Mouse (Mus musculus) limb, embryonic 15.5 days (tissue): ENCODE data around the gene Eif3b. TPM values are rescaled to one million over a fixed set of nuclear protein-coding genes. Genes with fewer than 3 reads are reported as not detected.

Source experiments
- ATAC-seq: fragments of 200-750 bp; cut with Nextera tagmentation; 2 replicates; pipeline ENCODE4 v1.8.0; 2017; ENCODE audit warnings: low read depth, moderate TSS enrichment; ENCODE audit not compliant: insufficient number of reproducible peaks, low FRiP score, low TSS enrichment
- H3K27ac ChIP-seq: fragments of 300-500 bp; sonication (generic); 2 replicates; pipeline ENCODE4 v1.5.1; 2015; ENCODE audit warnings: moderate library complexity, mild to moderate bottlenecking, inconsistent platforms
- H3K27me3 ChIP-seq: fragments of 300-500 bp; sonication (generic); 2 replicates; pipeline ENCODE4 v1.6.1; 2015; ENCODE audit warnings: inconsistent platforms
- H3K36me3 ChIP-seq: fragments of 300-500 bp; sonication (generic); 2 replicates; pipeline ENCODE4 v1.6.1; 2015; ENCODE audit warnings: inconsistent platforms
- H3K4me1 ChIP-seq: fragments of 300-500 bp; sonication (generic); 2 replicates; pipeline ENCODE4 v1.6.1; 2015; ENCODE audit warnings: inconsistent platforms
- H3K4me2 ChIP-seq: fragments of 300-500 bp; sonication (generic); 2 replicates; pipeline ENCODE4 v1.6.1; 2015; ENCODE audit warnings: mild to moderate bottlenecking, inconsistent platforms
- H3K4me3 ChIP-seq: fragments of 300-500 bp; sonication (generic); 2 replicates; pipeline ENCODE4 v1.5.1; 2015; ENCODE audit warnings: mild to moderate bottlenecking, inconsistent platforms
- H3K9ac ChIP-seq: fragments of 300-500 bp; sonication (generic); 2 replicates; pipeline ENCODE4 v1.6.1; 2015; ENCODE audit warnings: inconsistent platforms
- H3K9me3 ChIP-seq: fragments of 300-500 bp; sonication (generic); 2 replicates; pipeline ENCODE4 v1.6.1; 2016; ENCODE audit warnings: inconsistent platforms
- WGBS: fragments of 180-500 bp; shearing (Covaris S2); methylation state at CpG from one replicate; pipeline ENCODE4 v1.1.7; 2015; 5-methylcytosine and 5-hydroxymethylcytosine counted together
- polyA plus RNA-seq: library from polyadenylated mRNA; unstranded; fragments of >200 nt; fragmentation: Nextera tagmentation; extraction: Ambion mirVana; gene quantifications from 2 replicates; pipeline ENCODE4 v1.2.1, GENCODE M21; 2015

Eif3b gene
- 94.2 and 104 TPM in 2 replicates for polyA plus RNA-seq

DNA sequence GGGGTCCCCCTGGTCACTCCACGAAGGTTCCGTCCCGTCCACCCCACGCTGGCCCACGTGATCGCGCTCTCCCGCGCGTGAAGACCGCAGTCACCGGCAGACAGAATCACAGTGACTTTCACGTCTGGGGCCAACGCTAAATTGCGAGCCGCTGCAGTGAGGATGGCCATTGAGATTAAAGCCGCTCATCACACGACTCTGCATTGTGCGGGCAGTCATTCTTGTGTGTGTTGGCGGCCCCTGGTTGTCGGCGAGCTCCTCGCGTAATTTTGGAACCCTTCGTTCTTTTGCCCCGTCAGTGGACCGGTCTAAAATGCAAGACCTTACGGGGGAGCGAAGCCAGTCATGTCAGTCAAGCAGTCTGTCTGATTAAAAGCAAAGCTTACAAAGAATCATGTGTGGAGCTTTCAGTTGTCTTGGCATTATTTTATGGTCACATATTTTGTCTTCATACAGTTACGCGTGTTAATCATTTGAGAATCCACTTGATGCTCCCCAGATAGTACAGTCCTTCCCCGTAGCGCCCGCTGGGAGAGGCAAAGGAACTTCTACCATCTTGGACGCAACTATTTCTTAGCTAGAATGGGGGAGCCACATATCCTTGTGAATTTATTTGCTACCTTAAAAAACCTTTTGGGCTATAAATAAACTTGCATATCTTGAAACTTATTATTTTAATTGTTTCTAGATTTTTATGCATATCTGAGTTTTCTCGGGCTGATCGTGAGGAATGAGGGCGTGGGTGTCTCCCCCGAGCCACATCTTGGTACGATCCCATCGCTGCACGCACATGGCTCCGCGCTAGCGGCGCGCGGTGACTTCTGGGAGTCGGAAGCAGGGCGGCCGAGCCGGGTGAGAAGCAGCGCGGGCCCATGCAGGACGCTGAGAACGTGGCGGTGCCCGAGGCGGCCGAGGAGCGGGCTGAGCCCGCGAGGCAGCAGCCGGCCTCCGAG lies at the start of gene Eif3b:
Gene Eif3b, plus strand, starts transcription at position 840 of the 953 bp plus-strand sequence.
- whole genome bisulfite sequencing, result under 1% methylated on average over 65 of the region's 65 CpGs
- H3K9me3 ChIP-seq, result no peaks in the 10 kb centered on the region
- peak; percentile 82 for ATAC-seq

GRCm38 (mm10) chr5:140369466-140369865 lies 49.7 kb upstream of the Eif3b start:
- Histone ChIP-seq H3K27me3 (no peaks in the 10 kb centered on the region), H3K27ac (no peak overlapping the region), H3K9ac (no peak overlapping the region), H3K4me1 (peaks cover 6% of the 10 kb centered on the region), H3K36me3 (no peaks in the 10 kb centered on the region), H3K9me3 (no peaks in the 10 kb centered on the region), H3K4me2 (no peak overlapping the region), H3K4me3 (no peak overlapping the region)
- no peak for ATAC-seq
- 78% methylated on average over 2 of the region's 2 CpGs for WGBS

More for the DNA sequence above, at the start of gene Eif3b:
- Histone ChIP-seq H3K36me3 (peaks cover 13% of the 10 kb centered on the region), H3K4me2 (peak within 1 kb of the TSS; percentile 63), H3K27ac (peak within 1 kb of the TSS; percentile 98), H3K4me3 (peak within 1 kb of the TSS; percentile 86), H3K27me3 (no peaks in the 10 kb centered on the region), H3K4me1 (peaks cover 19% of the 10 kb centered on the region), H3K9ac (peak within 1 kb of the TSS; percentile 92)

- Histone ChIP-seq H3K27me3 (no peaks in the 10 kb centered on the region), H3K4me2 (no peak overlapping the region), H3K9me3 (no peaks in the 10 kb centered on the region), H3K4me3 (no peak overlapping the region), H3K27ac (peak overlapping the region; percentile 69), H3K36me3 (no peaks in the 10 kb centered on the region), H3K9ac (no peak overlapping the region), H3K4me1 (peaks cover 6% of the 10 kb centered on the region)
- ATAC-seq, result no peak
- 61% methylated on average over 6 of the region's 6 CpGs for WGBS
Measured at GRCm38 (mm10) chr5:140370446-140371254, 48.5 kb upstream of the Eif3b start.

GRCm38 (mm10) chr5:140371671-140372070 lies 47.5 kb upstream of the Eif3b start:
- no peak overlapping the region for H3K9ac ChIP-seq
- no peaks in the 10 kb centered on the region for H3K27me3 ChIP-seq
- no peak for ATAC-seq
- peaks cover 6% of the 10 kb centered on the region for H3K4me1 ChIP-seq
- H3K4me2 ChIP-seq, result no peak overlapping the region
- WGBS, result 91% methylated on average over 3 of the region's 3 CpGs
- peak overlapping the region; percentile 69 for H3K27ac ChIP-seq
- no peaks in the 10 kb centered on the region for H3K36me3 ChIP-seq
- no peak overlapping the region for H3K4me3 ChIP-seq
- H3K9me3 ChIP-seq, result no peaks in the 10 kb centered on the region

DNA sequence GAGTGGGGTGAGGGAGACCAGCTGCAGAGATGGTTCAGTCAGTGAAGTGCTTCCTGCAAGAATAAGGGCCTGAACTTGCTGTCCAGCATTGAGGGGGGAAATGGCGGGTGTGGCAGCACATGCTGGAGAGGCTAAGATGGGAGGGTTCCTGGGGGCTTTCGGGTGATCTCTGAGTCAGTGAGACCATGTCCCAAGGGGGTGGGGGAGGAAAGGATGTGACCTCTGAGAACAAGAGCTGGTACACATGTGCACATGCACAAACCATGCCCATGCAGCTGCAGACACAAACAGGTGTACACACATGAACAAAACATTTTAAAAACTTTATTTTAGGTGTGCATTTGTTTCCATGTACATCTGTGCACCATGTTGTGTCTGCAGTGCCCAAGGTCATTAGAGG lies 45.4 kb upstream of the Eif3b start:
- Histone ChIP-seq H3K9ac (no peak overlapping the region), H3K9me3 (no peaks in the 10 kb centered on the region), H3K4me3 (no peak overlapping the region), H3K4me1 (peaks cover 8% of the 10 kb centered on the region), H3K27ac (no peak overlapping the region), H3K36me3 (no peaks in the 10 kb centered on the region), H3K4me2 (no peak overlapping the region), H3K27me3 (no peaks in the 10 kb centered on the region)
- WGBS, result 76% methylated on average over 2 of the region's 2 CpGs
- ATAC-seq, result no peak

DNA sequence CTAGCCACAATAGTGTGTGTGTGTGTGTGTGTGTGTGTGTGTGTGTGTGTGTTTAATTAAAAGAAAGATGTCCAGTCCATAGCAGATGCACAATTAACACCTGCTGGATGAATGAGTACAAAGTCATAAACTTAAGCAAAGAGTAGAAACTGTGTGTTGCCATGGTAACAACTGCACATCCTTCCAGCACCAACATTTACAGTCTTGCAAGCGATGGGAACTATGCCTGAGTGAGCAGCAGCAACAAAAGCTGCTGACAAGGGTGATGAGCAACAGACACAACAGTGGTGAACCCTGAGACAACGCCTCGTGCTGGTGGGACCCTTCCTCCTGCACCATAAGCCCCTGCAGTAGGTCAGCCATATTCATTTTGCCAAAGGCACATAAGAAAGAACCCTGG lies 44.9 kb upstream of the Eif3b start:
- ATAC-seq, result no peak
- WGBS, result 51% methylated on average over 3 of the region's 3 CpGs
- Histone ChIP-seq H3K27ac (no peak overlapping the region), H3K4me3 (no peak overlapping the region), H3K36me3 (no peaks in the 10 kb centered on the region), H3K9ac (no peak overlapping the region), H3K9me3 (no peaks in the 10 kb centered on the region), H3K4me1 (peaks cover 8% of the 10 kb centered on the region), H3K4me2 (no peak overlapping the region), H3K27me3 (no peaks in the 10 kb centered on the region)

DNA sequence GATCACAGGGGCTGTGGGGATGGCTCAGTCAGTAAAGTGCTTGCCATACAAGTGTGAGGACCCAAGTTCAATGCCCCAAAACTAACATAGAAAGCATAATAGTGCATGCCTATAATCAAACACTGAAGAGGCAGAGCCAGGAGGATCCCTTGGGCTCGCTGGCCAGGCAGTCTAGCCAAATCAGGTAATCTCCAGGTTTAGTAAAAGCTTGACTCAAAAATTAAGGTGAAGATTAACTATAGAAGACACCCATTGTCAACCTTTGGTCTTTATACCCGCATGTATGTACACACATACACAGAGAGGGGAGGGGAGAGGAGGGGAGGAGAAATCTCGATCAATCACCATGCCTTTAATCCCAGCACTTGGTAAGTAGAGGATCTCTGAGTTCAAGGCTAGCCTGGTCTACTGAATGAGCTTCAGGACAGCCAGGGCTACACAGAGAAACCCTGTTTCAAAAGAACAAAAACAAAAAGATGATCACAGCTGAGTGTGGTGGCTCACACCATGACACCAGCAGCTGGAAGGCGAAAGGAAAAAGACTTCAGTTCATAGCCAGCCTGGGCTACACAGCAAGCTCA lies 43.8 kb upstream of the Eif3b start:
- Histone ChIP-seq H3K36me3 (no peaks in the 10 kb centered on the region), H3K9ac (no peak overlapping the region), H3K27ac (no peak overlapping the region), H3K4me3 (no peak overlapping the region), H3K4me1 (peaks cover 8% of the 10 kb centered on the region), H3K4me2 (no peak overlapping the region), H3K9me3 (no peaks in the 10 kb centered on the region), H3K27me3 (no peaks in the 10 kb centered on the region)
- WGBS, result 81% methylated on average over 4 of the region's 4 CpGs
- ATAC-seq, result no peak

- no peak overlapping the region for H3K27ac ChIP-seq
- H3K36me3 ChIP-seq, result no peaks in the 10 kb centered on the region
- 79% methylated on average over 6 of the region's 6 CpGs for whole genome bisulfite sequencing
- H3K9ac ChIP-seq, result no peak overlapping the region
- H3K9me3 ChIP-seq, result no peaks in the 10 kb centered on the region
- H3K4me3 ChIP-seq, result no peak overlapping the region
- H3K4me1 ChIP-seq, result 0 out of 2 replicates have a peak, but pooled peaks cover 3% of the 10 kb centered on the region
- ATAC-seq, result no peak
- no peaks in the 10 kb centered on the region for H3K27me3 ChIP-seq
- no peak overlapping the region for H3K4me2 ChIP-seq
Measured at GRCm38 (mm10) chr5:140378121-140378853, 40.8 kb upstream of the Eif3b start.

DNA sequence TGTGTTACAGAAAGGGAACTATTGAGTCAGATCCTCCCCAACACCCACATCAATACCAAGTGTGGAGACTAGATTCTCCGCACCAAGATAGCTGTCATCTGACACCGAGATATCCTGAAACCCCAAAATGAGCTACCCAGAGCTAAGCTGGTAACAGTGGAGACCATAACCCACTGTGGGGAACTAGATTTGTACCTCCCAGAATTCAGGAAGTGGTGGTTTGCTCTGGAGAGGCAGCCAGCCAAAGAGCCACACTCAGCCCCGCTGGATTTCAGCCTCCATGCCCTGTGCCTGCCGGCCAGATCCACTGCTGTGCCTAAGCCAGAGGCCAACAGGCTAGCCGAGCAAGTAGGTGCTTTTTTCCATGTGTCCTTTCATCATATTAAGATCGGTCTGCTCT lies 39.8 kb upstream of the Eif3b start:
- no peak overlapping the region for H3K27ac ChIP-seq
- WGBS, result 72% methylated on average over 6 of the region's 6 CpGs

DNA sequence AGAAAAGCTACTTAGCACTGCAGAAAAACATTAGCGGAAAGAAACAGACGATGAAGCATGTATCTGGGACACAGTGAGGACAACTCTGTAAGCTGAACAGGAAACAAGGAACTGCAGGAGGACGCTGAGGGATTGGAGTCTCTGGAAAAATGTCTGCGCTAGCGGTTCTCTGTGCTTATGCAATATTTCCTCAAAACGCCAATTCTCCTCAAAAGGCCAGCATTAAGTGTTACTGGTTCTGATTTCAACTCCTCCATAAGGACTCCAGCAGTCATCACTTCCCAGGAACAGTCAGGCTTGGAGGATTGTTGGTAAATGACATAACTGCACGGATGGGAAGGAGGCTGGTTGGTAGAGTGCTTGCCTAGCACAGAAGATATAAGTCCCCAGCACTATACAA lies 38.0 kb upstream of the Eif3b start:
- Histone ChIP-seq H3K27me3 (no peaks in the 10 kb centered on the region), H3K9ac (no peak overlapping the region), H3K36me3 (no peaks in the 10 kb centered on the region), H3K9me3 (no peaks in the 10 kb centered on the region), H3K27ac (no peak overlapping the region), H3K4me3 (no peak overlapping the region), H3K4me1 (peaks cover 11% of the 10 kb centered on the region), H3K4me2 (no peak overlapping the region)
- WGBS, result 86% methylated on average over 7 of the region's 7 CpGs
- no peak for ATAC-seq

More for the DNA sequence above, 39.8 kb upstream of the Eif3b start:
- Histone ChIP-seq H3K9me3 (no peaks in the 10 kb centered on the region), H3K4me1 (peaks cover 10% of the 10 kb centered on the region), H3K4me3 (no peak overlapping the region), H3K9ac (no peak overlapping the region), H3K4me2 (no peak overlapping the region), H3K27me3 (no peaks in the 10 kb centered on the region), H3K36me3 (no peaks in the 10 kb centered on the region)
- ATAC-seq, result no peak

GRCm38 (mm10) chr5:140382688-140383087 lies 36.4 kb upstream of the Eif3b start:
- no peak overlapping the region for H3K27ac ChIP-seq
- ATAC-seq, result no peak
- no peaks in the 10 kb centered on the region for H3K27me3 ChIP-seq
- no peaks in the 10 kb centered on the region for H3K9me3 ChIP-seq
- H3K36me3 ChIP-seq, result no peaks in the 10 kb centered on the region
- 90% methylated on average over 6 of the region's 6 CpGs for WGBS
- no peak overlapping the region for H3K4me3 ChIP-seq
- no peak overlapping the region for H3K9ac ChIP-seq
- H3K4me1 ChIP-seq, result peaks cover 11% of the 10 kb centered on the region
- H3K4me2 ChIP-seq, result no peak overlapping the region
